Mouse (Mus musculus): Measurements from ENCODE around the gene Rnd1. TPM values are rescaled to one million over a fixed set of nuclear protein-coding genes. Genes with fewer than 3 reads are reported as not detected.
A peak's percentile ranks its signal among the peaks of the same experiment; 100 is the strongest.

Rnd1 gene
- polyA plus RNA-seq, 1 experiment from 2014 or later = 0.94 TPM

DNA sequence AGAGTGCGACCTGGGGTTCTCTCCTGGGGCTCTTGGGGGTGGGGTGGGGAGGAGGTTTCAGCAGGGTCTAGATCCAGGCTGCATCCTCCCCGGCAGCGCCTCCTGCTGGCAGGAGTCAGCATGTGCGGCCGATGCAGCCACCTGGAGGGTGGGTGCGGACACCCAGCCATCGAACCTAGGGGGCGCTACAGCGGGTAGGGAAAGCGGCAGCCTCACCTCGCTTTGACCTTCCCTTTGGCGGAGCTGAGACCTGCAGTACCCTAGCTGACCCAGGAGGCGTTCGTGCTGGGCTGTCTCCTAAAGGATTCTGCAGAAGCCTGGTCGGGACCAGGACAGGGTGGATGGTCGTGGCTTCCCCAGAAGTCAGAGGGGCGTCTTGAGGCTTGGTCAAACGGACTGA is 45.8 kb downstream of the Rnd1 start:
- no peak overlapping the region for H3K9ac ChIP-seq (replicated peaks)
- ATAC-seq (peak; percentile 52), DNase-seq (peak; percentile 87)
- H3K27me3 ChIP-seq (ENCODE audit: insufficient read depth, low read length) = peaks cover 95% of the 10 kb centered on the region
- WGBS (ENCODE audit: insufficient replicate concordance) = 2% methylated on average over 18 of the region's 18 CpGs
- H3K4me3 ChIP-seq (ENCODE audit: low read depth, low read length) = no peak overlapping the region
- TF ChIP-seq CTCF (IDR thresholded peaks at IDR 0.05; ENCODE audit: low read depth) (peak; percentile 89), EP300 (IDR thresholded peaks at IDR 0.05; ENCODE audit: low read depth) (no peak)
- H3K36me3 ChIP-seq (replicated peaks; ENCODE audit: insufficient read depth, low read length) = no peaks in the 10 kb centered on the region
- H3K4me2 ChIP-seq (ENCODE audit: low read depth, low read length) = 0 out of 2 replicates have a peak overlapping the region, but pooled peaks have one; percentile 15
- H3K4me1 ChIP-seq (ENCODE audit: insufficient read depth) = peaks cover 27% of the 10 kb centered on the region
- no peak overlapping the region for H3K27ac ChIP-seq (ENCODE audit: low read depth)
- H3K9me3 ChIP-seq (ENCODE audit: low read length) = no peaks in the 10 kb centered on the region

DNA sequence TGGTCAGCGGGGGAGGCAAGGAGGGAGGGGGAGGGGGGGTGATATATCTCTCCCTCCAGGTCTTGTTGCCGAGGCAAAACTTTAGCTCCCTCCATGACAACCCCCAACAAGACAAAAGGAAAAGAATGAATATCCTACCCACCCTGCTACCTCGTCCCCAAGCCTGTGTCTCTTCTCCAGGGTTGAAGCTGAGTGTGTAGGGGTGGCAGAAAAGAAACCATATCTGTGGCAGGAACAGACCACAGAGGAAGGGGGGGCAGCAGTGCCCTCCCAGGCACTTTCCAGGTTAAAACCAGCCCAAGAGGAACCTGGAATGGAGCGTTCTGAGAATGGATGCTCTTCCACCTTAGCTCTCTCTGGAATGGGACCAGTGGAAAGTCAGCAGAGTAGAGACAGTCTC is 46.7 kb downstream of the Rnd1 start, which contains the start of gene Cacnb3:
Gene Cacnb3 (plus strand): TSS at position 301 of the 400 bp plus-strand sequence.
- H3K36me3 ChIP-seq (replicated peaks; ENCODE audit: insufficient read depth, low read length) = no peaks in the 10 kb centered on the region
- H3K27ac ChIP-seq (ENCODE audit: low read depth) = no peak within 1 kb of the TSS
- H3K9me3 ChIP-seq (ENCODE audit: low read length) = no peaks in the 10 kb centered on the region
- H3K27me3 ChIP-seq (ENCODE audit: insufficient read depth, low read length) = peaks cover 91% of the 10 kb centered on the region
- no peak within 1 kb of the TSS for H3K4me3 ChIP-seq (ENCODE audit: low read depth, low read length)
- no peak within 1 kb of the TSS for H3K9ac ChIP-seq (replicated peaks)
- TF ChIP-seq EP300 (IDR thresholded peaks at IDR 0.05; ENCODE audit: low read depth) (no peak), CTCF (IDR thresholded peaks at IDR 0.05; ENCODE audit: low read depth) (no peak)
- ATAC-seq = no peak
- peaks cover 27% of the 10 kb centered on the region for H3K4me1 ChIP-seq (ENCODE audit: insufficient read depth)
- 0 out of 2 replicates have a peak within 1 kb of the TSS, but pooled peaks have one; percentile 15 for H3K4me2 ChIP-seq (ENCODE audit: low read depth, low read length)
- WGBS (ENCODE audit: insufficient replicate concordance) = 29% methylated on average over 4 of the region's 4 CpGs
- DNase-seq = no peak

DNA sequence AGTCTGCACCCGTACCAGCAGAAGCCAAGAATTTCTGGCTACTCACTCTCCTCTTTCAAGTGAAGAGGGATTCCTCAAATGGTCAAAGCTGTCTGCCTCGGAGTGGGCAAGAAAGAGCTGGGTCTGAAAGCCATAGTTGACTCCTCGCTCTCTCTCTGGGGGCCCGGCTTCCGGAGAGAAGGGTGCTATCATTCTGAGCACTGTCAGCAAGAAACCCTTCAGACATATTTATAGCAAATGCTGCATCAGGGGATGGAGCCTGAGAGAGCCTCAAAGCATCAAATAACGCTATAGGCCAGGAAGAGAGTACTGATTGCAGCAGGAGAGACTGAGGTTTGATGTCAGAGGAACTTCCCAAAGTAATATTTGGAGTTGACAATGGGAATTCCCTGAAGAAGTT is 47.8 kb downstream of the Rnd1 start:
- Histone ChIP-seq H3K4me3 (ENCODE audit: low read depth, low read length) (no peak overlapping the region), H3K27me3 (ENCODE audit: insufficient read depth, low read length) (peaks cover 85% of the 10 kb centered on the region), H3K36me3 (replicated peaks; ENCODE audit: insufficient read depth, low read length) (no peaks in the 10 kb centered on the region), H3K4me1 (ENCODE audit: insufficient read depth) (peaks cover 20% of the 10 kb centered on the region), H3K4me2 (ENCODE audit: low read depth, low read length) (no peak overlapping the region), H3K9ac (replicated peaks) (no peak overlapping the region), H3K9me3 (ENCODE audit: low read length) (no peaks in the 10 kb centered on the region), H3K27ac (ENCODE audit: low read depth) (no peak overlapping the region)
- ATAC-seq (no peak), DNase-seq (no peak)
- TF ChIP-seq EP300 (IDR thresholded peaks at IDR 0.05; ENCODE audit: low read depth) = no peak
- no peak for TF ChIP-seq CTCF (IDR thresholded peaks at IDR 0.05; ENCODE audit: low read depth)
- WGBS (ENCODE audit: insufficient replicate concordance) = 45% methylated on average over 6 of the region's 6 CpGs

DNA sequence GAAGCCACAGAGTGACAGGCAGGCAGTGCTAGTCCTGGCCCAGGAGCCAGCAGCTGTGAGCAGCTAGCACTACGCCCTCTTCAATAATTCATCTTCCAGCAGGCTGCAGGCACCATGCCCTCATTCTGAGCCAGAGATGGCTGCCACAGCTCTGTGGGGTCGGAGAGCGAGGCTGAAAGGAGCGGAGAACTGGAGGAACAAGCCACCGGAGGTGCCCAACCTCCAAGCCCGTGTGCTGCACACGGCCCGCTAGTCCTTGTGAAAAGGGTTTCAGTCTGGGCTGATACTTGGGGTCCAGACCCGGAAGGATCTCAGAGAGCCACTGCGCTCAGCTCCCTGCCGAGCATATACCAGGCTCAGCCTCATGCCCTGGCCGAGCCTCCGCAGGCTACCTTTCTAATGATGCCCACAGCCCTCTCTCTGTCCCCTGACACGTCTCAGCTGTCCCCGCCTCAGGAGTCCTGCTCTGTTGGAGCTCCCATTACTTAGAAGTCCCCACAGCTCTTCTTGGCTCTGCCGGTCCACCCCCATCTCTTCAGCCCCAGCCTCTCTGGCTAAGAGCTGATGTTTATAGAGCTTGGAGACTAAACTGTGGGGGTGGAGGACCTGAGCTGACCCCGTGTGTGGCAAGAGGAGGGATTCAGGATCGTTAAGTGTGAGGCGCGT is 48.5 kb downstream of the Rnd1 start:
- no peaks in the 10 kb centered on the region for H3K9me3 ChIP-seq (ENCODE audit: low read length)
- H3K27me3 ChIP-seq (ENCODE audit: insufficient read depth, low read length) = peaks cover 80% of the 10 kb centered on the region

DNA sequence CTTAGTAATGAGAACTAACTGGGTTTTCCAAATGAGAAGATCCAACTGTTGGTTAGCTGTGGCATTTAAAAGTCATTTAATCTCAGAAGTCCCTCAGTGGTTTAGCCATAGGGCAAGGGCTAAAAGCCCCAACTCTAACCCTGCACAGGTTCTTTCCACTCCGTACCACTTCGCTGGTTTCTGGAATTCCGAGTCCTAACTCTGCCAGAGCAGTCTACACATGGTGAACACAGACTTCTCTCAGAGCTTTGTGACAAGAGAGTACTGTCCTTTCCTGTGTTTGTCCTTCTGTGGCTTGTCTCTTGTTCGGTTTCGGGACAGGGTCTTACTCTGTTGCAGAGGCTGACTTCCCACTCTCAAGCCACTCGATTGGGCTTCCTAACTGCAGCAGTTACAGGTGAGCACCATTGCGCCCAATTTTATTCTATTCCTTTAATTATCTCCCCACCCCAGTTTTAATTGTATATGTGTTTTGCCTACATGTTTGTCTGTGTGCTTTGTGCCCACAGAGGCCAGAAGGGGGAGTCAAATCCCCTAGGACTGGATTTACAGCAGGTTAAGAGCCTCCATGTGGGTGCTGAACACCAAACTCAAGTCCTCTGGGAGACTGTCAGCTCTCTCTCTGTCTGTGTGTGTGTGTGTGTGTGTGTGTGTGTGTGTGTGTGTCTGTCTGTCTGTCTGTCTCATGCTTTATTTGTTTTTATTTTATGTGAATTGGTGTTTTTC is 50.6 kb downstream of the Rnd1 start:
- DNase-seq (no peak), ATAC-seq (no peak)
- WGBS (ENCODE audit: insufficient replicate concordance) = 77% methylated on average over 7 of the region's 7 CpGs
- TF ChIP-seq EP300 (IDR thresholded peaks at IDR 0.05; ENCODE audit: low read depth) (no peak), CTCF (IDR thresholded peaks at IDR 0.05; ENCODE audit: low read depth) (no peak)
- H3K36me3 ChIP-seq (replicated peaks; ENCODE audit: insufficient read depth, low read length) = no peaks in the 10 kb centered on the region
- no peak overlapping the region for H3K4me3 ChIP-seq (ENCODE audit: low read depth, low read length)
- H3K27ac ChIP-seq (ENCODE audit: low read depth) = no peak overlapping the region
- peaks cover 73% of the 10 kb centered on the region for H3K27me3 ChIP-seq (ENCODE audit: insufficient read depth, low read length)
- no peak overlapping the region for H3K4me2 ChIP-seq (ENCODE audit: low read depth, low read length)
- H3K9ac ChIP-seq (replicated peaks) = no peak overlapping the region
- H3K4me1 ChIP-seq (ENCODE audit: insufficient read depth) = peaks cover 9% of the 10 kb centered on the region
- H3K9me3 ChIP-seq (ENCODE audit: low read length) = no peaks in the 10 kb centered on the region

More for the DNA sequence above, 48.5 kb downstream of the Rnd1 start:
- TF ChIP-seq CTCF (IDR thresholded peaks at IDR 0.05; ENCODE audit: low read depth) (no peak), EP300 (IDR thresholded peaks at IDR 0.05; ENCODE audit: low read depth) (no peak)
- peaks cover 15% of the 10 kb centered on the region for H3K4me1 ChIP-seq (ENCODE audit: insufficient read depth)
- no peak overlapping the region for H3K27ac ChIP-seq (ENCODE audit: low read depth)
- 14% methylated on average over 20 of the region's 20 CpGs for WGBS (ENCODE audit: insufficient replicate concordance)
- no peak overlapping the region; the same call in 1 of the 2 replicates for H3K4me2 ChIP-seq (ENCODE audit: low read depth, low read length)
- DNase-seq = no peak
- H3K9ac ChIP-seq (replicated peaks) = no peak overlapping the region
- H3K36me3 ChIP-seq (replicated peaks; ENCODE audit: insufficient read depth, low read length) = no peaks in the 10 kb centered on the region
- no peak overlapping the region for H3K4me3 ChIP-seq (ENCODE audit: low read depth, low read length)
- peak; percentile 59 for ATAC-seq

DNA sequence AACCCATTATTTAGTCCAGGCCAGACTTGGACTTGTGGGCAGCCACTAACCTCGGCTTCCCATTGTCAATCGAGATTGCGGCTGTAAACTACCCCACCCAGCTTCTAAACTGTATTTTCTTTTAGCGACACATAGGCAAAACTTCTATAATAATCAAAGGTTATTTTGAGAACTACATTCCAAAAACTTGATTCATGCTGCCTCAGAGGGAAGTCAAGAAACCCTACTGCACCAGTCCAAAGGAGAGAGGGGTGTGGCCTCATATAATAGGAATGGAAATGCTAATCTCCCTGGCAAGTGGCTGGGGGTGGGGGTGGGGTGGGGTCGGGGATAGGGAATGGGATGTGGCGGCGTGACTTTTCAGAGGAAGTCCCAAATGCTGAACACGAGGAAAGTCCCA is 51.2 kb downstream of the Rnd1 start:
- TF ChIP-seq EP300 (IDR thresholded peaks at IDR 0.05; ENCODE audit: low read depth) (no peak), CTCF (IDR thresholded peaks at IDR 0.05; ENCODE audit: low read depth) (no peak)
- H3K27ac ChIP-seq (ENCODE audit: low read depth) = no peak overlapping the region
- peaks cover 9% of the 10 kb centered on the region; the same call in 1 of the 2 replicates for H3K4me1 ChIP-seq (ENCODE audit: insufficient read depth)
- H3K4me3 ChIP-seq (ENCODE audit: low read depth, low read length) = no peak overlapping the region
- H3K9me3 ChIP-seq (ENCODE audit: low read length) = no peaks in the 10 kb centered on the region
- DNase-seq = no peak
- ATAC-seq = no peak
- H3K27me3 ChIP-seq (ENCODE audit: insufficient read depth, low read length) = peaks cover 68% of the 10 kb centered on the region
- H3K9ac ChIP-seq (replicated peaks) = no peak overlapping the region
- 32% methylated on average over 8 of the region's 8 CpGs for WGBS (ENCODE audit: insufficient replicate concordance)
- H3K4me2 ChIP-seq (ENCODE audit: low read depth, low read length) = no peak overlapping the region
- H3K36me3 ChIP-seq (replicated peaks; ENCODE audit: insufficient read depth, low read length) = no peaks in the 10 kb centered on the region

Data from liver, postnatal 0 days (tissue).